Mouse (Mus musculus) stomach, embryonic 14.5 days (tissue): ENCODE results near the gene Tgfbr3. TPM values are rescaled to one million over a fixed set of nuclear protein-coding genes. Genes with fewer than 3 reads are reported as not detected.

ENCODE experiments used
- ATAC-seq: fragments of 200-750 bp; cut with Nextera tagmentation; 2 replicates; pipeline ENCODE4 v1.8.0; 2017; ENCODE audit warnings: low read depth, moderate TSS enrichment; ENCODE audit not compliant: insufficient number of reproducible peaks, insufficient read depth, low FRiP score
- H3K27ac ChIP-seq: fragments of 300-500 bp; sonication (generic); 2 replicates; pipeline ENCODE4 v1.5.1; 2014; ENCODE audit warnings: mild to moderate bottlenecking, low read length, moderate library complexity, mixed read lengths
- H3K27me3 ChIP-seq: fragments of 300-500 bp; sonication (generic); 2 replicates; pipeline ENCODE4 v1.6.1; 2014; ENCODE audit warnings: low read length, control low read depth, mixed read lengths; ENCODE audit not compliant: control insufficient read depth, insufficient read depth
- H3K36me3 ChIP-seq: fragments of 300-500 bp; sonication (generic); 2 replicates; pipeline ENCODE4 v1.6.1; 2014; ENCODE audit warnings: mild to moderate bottlenecking, control low read depth, low read length, moderate library complexity, mixed read lengths; ENCODE audit not compliant: control insufficient read depth, insufficient read depth
- H3K4me1 ChIP-seq: fragments of 300-500 bp; sonication (generic); 2 replicates; pipeline ENCODE4 v1.6.1; 2014; ENCODE audit warnings: low read length, control low read depth, mixed read lengths; ENCODE audit not compliant: control insufficient read depth, insufficient read depth
- H3K4me2 ChIP-seq: fragments of 300-500 bp; sonication (generic); replicated peaks from 2 replicates; pipeline ENCODE4 v1.6.1; 2014; ENCODE audit warnings: low read depth, low read length, control low read depth
- H3K4me3 ChIP-seq: fragments of 300-500 bp; sonication (generic); 2 replicates; pipeline ENCODE4 v1.5.1; 2014; ENCODE audit warnings: low read depth, low read length, control low read depth
- H3K9ac ChIP-seq: fragments of 300-500 bp; sonication (generic); replicated peaks from 2 replicates; pipeline ENCODE4 v1.6.1; 2014; ENCODE audit warnings: low read depth, mild to moderate bottlenecking, control low read depth, low read length, moderate library complexity, mixed read lengths
- H3K9me3 ChIP-seq: fragments of 300-500 bp; sonication (generic); 2 replicates; pipeline ENCODE4 v1.6.1; 2016; ENCODE audit warnings: low read depth, low read length, control low read depth; ENCODE audit not compliant: control insufficient read depth
- WGBS: fragments of 180-500 bp; shearing (Covaris S2); extraction: QIAGEN DNeasy Blood & Tissue Kit; methylation state at CpG from one replicate; pipeline ENCODE4 v1.1.7; 2014; 5-methylcytosine and 5-hydroxymethylcytosine counted together
- polyA plus RNA-seq: library from polyadenylated mRNA; unstranded; fragments of >200 nt; fragmentation: Nextera tagmentation; extraction: Ambion mirVana; gene quantifications from 2 replicates; pipeline ENCODE4 v1.2.1, GENCODE M21; 2014

Gene Tgfbr3
- polyA plus RNA-seq, 1 experiment from 2014 or later = 34.5 TPM

GRCm38 (mm10) chr5:107121086-107121485, 168.3 kb downstream of the Tgfbr3 start:
- Histone ChIP-seq H3K36me3 (peaks cover 22% of the 10 kb centered on the region), H3K4me1 (peaks cover 27% of the 10 kb centered on the region; the same call in 1 of the 2 replicates), H3K9me3 (no peaks in the 10 kb centered on the region), H3K27me3 (no peaks in the 10 kb centered on the region), H3K9ac (no peak overlapping the region), H3K27ac (no peak overlapping the region), H3K4me3 (no peak overlapping the region), H3K4me2 (no peak overlapping the region)
- ATAC-seq = no peak
- 65% methylated on average over 10 of the region's 10 CpGs for WGBS

DNA sequence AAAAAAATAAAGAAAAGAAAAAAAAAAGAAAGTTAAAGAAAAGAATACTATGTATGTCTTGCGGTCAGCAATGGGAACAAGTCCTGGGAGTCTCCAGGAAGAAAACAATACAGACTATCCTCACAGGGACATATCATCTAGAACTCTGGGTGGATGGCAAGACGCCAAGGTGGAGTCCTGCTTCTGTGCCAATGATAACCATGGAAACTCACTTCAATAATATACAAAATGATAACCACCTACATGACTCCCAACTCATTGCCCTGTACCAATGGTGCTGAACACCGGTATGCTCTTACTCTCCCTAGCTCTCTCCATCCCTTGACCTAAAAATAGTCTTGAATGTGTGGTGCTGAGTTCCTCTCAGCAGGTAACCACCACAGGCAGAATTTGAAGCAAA, 168.8 kb downstream of the Tgfbr3 start:
- H3K4me3 ChIP-seq = no peak overlapping the region
- H3K4me1 ChIP-seq = peaks cover 23% of the 10 kb centered on the region; the same call in 1 of the 2 replicates
- no peaks in the 10 kb centered on the region for H3K27me3 ChIP-seq
- no peaks in the 10 kb centered on the region for H3K9me3 ChIP-seq
- H3K9ac ChIP-seq = no peak overlapping the region
- 86% methylated on average over 3 of the region's 3 CpGs for WGBS
- H3K4me2 ChIP-seq = no peak overlapping the region
- no peak for ATAC-seq
- no peak overlapping the region for H3K27ac ChIP-seq
- H3K36me3 ChIP-seq = peaks cover 22% of the 10 kb centered on the region

- no peak overlapping the region for H3K9ac ChIP-seq
- ATAC-seq = no peak
- H3K4me3 ChIP-seq = no peak overlapping the region
- H3K4me1 ChIP-seq = peaks cover 19% of the 10 kb centered on the region; the same call in 1 of the 2 replicates
- H3K4me2 ChIP-seq = no peak overlapping the region
- peaks cover 22% of the 10 kb centered on the region for H3K36me3 ChIP-seq
- WGBS = 69% methylated on average over 6 of the region's 6 CpGs
- H3K27me3 ChIP-seq = no peaks in the 10 kb centered on the region
- no peaks in the 10 kb centered on the region for H3K9me3 ChIP-seq
- H3K27ac ChIP-seq = no peak overlapping the region
Observed at GRCm38 (mm10) chr5:107119896-107120295, 169.5 kb downstream of the Tgfbr3 start.

GRCm38 (mm10) chr5:107116821-107117220, 172.6 kb downstream of the Tgfbr3 start:
- peak overlapping the region; percentile 44; the same call in 1 of the 2 replicates for H3K27ac ChIP-seq
- peak; percentile 47; the same call in 1 of the 2 replicates for ATAC-seq
- peaks cover 19% of the 10 kb centered on the region for H3K36me3 ChIP-seq
- no peak overlapping the region for H3K4me3 ChIP-seq
- peaks cover 7% of the 10 kb centered on the region; the same call in 1 of the 2 replicates for H3K4me1 ChIP-seq
- no peaks in the 10 kb centered on the region for H3K27me3 ChIP-seq
- H3K4me2 ChIP-seq = no peak overlapping the region
- no peaks in the 10 kb centered on the region for H3K9me3 ChIP-seq
- 60% methylated on average over 3 of the region's 3 CpGs for WGBS
- H3K9ac ChIP-seq = no peak overlapping the region

DNA sequence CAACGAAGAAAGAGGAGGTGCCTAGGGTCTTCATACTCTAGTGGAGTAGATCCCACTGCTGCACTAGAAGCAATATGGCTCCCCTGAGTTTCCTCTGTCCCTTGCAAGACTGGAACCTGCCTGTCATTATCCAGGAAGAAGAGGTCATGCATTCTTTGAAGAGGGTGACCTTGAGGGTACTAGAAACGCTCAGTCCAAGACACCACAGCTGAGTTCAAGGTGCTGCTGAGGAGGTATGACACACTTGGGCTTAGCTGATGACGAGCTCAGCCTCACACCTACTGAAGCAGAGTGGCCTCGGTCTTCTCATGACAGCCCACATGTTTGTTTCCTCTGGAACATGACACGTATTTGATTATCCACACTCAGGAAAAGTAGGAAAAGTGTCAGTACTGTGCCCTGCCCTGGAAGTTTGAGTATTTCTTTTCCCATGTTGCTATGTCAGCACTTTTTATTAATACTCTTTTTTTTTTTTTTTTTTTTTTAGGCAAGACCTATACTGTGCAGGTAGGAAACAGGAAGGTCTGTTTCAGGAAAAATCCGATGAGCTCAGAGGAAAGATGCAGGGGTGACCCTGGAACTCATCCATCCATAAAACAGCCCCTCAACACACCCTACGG, 176.7 kb downstream of the Tgfbr3 start:
- Histone ChIP-seq H3K9me3 (no peaks in the 10 kb centered on the region), H3K4me1 (peaks cover 21% of the 10 kb centered on the region), H3K9ac (no peak overlapping the region), H3K4me2 (no peak overlapping the region), H3K4me3 (no peak overlapping the region), H3K27ac (peak overlapping the region; percentile 78; the same call in 1 of the 2 replicates), H3K27me3 (no peaks in the 10 kb centered on the region), H3K36me3 (peaks cover 13% of the 10 kb centered on the region)
- no peak for ATAC-seq
- 69% methylated on average over 7 of the region's 7 CpGs for whole genome bisulfite sequencing

DNA sequence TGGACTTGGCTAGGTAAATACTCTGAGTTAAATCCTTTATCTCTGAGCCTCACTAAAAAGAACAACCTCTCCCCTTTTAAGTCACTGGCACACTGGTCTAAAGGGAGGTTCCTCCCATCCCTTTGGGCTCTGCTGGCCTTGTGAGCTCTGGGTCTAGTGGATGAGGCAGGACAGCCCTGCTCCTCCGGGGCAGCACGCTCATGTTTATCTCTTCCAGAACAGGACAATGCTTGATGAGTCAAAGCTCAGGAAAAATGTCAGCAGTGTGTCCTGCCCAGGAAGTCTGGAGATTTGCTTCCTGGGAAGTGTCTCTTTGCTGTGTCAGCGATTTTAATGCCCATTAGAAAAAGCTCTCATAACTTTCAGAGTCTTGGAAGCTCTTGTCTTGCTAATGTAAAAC, 177.6 kb downstream of the Tgfbr3 start:
- Histone ChIP-seq H3K4me1 (peaks cover 26% of the 10 kb centered on the region), H3K4me3 (no peak overlapping the region), H3K36me3 (peaks cover 13% of the 10 kb centered on the region), H3K27ac (peak overlapping the region; percentile 78; the same call in 1 of the 2 replicates), H3K9me3 (no peaks in the 10 kb centered on the region), H3K9ac (no peak overlapping the region), H3K4me2 (no peak overlapping the region), H3K27me3 (no peaks in the 10 kb centered on the region)
- 27% methylated on average over 3 of the region's 3 CpGs for WGBS
- ATAC-seq = no peak

DNA sequence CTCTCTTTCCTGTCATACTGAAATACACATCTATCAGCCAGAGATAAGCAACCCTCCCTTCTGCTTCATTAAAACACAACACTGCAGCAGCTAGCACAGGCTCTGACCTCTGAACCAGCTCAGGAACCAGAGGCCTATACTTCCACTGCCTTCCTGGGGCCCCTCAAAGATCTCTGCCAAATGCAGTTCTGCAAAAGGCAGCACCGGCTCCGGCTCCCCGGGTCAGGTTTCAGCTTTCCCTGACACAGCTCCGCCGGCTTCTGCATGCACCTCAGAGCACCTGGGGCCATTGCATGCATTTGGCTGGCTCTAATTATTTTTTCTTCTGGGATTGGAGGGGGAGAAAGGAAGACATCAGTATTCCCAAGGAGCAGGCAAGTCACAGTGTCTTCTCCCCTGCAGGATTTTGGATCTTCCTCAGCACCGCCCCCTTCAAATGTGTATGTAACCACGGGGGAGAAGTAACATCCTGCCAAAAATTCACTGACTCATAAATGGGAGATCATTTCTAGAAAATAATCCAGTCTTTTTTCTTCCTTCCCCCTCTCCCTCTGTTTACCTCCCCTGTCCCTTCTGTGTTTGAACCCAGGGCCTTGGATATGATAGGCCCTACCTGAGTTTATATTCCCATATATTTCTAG, 178.4 kb downstream of the Tgfbr3 start:
- no peak overlapping the region for H3K4me3 ChIP-seq
- no peak overlapping the region for H3K4me2 ChIP-seq
- ATAC-seq = peak; percentile 63
- no peaks in the 10 kb centered on the region for H3K27me3 ChIP-seq
- H3K36me3 ChIP-seq = peaks cover 10% of the 10 kb centered on the region
- WGBS = 14% methylated on average over 7 of the region's 7 CpGs
- no peaks in the 10 kb centered on the region for H3K9me3 ChIP-seq
- H3K27ac ChIP-seq = peak overlapping the region; percentile 78
- H3K4me1 ChIP-seq = peaks cover 26% of the 10 kb centered on the region
- no peak overlapping the region for H3K9ac ChIP-seq

DNA sequence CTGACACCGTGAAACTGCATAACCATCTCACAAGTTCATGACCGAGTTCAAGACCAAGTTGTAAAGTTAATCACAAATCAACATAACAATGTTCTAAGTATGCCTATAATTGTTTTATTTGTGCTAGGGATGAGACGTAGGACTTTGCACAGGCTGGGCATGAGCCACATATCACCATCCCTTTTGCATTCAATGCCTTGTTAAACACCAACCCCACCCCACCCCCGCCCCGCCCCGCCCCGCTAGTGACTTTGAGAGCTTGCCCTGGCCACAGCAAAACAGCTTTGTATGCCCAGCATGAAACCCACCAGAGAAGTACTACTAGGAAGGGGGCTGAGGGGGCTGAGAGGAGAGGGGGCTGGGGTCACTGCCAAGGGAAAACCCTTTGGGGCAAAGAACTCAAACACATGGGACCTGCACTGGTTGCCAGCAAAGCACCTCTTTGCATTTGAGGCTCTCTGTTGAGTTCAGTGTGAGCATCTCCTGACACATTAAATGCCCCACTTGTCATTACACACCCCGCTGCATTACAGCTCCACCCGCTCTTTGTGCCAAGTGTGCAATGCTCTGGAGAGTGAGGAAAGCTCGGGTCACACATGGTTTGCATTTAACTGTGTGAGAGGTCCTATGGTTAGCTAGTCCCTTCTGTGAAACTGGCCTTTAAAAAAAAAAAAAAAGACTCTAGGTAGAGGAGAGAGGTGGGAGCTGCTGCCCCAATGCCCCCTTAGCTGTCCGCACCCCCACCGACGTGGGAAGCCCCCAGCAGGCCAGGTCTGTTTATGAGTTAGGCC, 179.1 kb downstream of the Tgfbr3 start:
- H3K9me3 ChIP-seq = no peaks in the 10 kb centered on the region
- no peaks in the 10 kb centered on the region for H3K27me3 ChIP-seq
- ATAC-seq = peak; percentile 10; the same call in 1 of the 2 replicates
- peaks cover 26% of the 10 kb centered on the region for H3K4me1 ChIP-seq
- no peak overlapping the region for H3K9ac ChIP-seq
- 49% methylated on average over 13 of the region's 13 CpGs for WGBS
- H3K4me3 ChIP-seq = no peak overlapping the region
- peak overlapping the region; percentile 78 for H3K27ac ChIP-seq
- no peak overlapping the region for H3K4me2 ChIP-seq
- H3K36me3 ChIP-seq = peaks cover 10% of the 10 kb centered on the region
